Mouse (Mus musculus) T-helper 17 cell (primary cell): ENCODE data around the gene Tagln.

Source experiments
- in situ Hi-C, 2 experiments: fragments of 300-600 bp; cut with MboI, MseI; formaldehyde crosslinking; loops; 1 replicate in 1 of 2; 2 replicates in 1 of 2; pipeline ENCODE4 v1.15.1; 2025; ENCODE audit warnings: high pct_unique_total_duplicates in 2 of 2

Tagln gene

DNA sequence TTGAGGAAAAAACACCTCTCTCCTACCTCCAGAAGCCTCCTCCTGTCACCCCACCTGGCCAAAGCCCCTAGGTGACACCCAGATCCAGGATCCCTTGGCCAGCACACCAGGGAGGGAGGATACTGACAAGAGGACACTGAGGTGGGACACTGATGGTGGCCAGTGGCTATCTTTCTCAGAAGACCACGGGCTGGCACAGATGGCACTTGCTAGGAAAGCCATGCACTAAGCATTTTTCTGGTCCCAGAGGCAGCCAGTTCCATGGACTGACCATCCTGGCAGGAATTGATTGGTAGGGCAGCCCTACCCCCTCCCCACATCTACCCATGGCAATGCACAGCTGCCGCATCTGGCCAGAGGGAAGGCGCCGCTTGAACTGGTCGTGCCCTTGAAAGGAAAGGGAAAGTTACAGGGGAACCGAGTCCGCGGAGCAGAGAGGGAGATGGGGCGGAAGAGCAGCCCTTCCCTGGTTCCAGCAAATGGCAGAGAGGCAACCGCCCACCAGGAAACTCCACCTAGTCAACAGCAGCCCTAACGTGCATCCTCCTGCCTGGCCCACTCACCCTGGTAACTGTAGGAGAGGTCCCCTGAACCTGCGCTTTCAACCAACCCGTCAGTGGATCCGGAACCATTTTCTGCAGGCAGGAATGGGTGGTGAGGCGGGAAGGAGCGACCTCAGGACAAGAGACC lies 10.5 kb upstream of the Tagln start:
- in situ Hi-C loops, result loop anchor here in 1 of 2 experiments (5.0 kb wide), 1 partner anchor 964 kb away; the partner anchor contains the start of genes Cd3d and Cd3g

DNA sequence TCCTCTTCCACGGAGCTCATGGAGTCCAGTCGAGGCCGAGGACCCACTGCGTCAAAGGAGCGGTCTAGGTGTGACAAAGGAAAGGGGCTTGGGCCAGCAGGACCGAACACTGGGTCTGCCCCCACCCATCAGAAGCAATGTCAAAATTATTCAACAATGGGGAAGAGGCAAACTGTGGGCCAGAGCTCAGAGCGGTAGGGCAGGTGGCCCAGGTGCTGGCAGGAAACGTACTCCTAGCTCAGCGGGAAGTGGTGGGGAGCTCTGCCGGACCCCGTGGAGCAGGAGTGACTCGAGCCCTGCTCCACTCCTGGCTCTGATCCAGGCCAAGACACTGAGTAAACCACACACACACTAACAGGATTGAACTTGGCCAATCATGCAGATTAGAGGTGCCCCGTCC lies 9.9 kb upstream of the Tagln start:
- in situ Hi-C loops, result loop anchor here in 1 of 2 experiments (5.0 kb wide), 1 partner anchor 963 kb away; the partner anchor contains the start of genes Cd3d and Cd3g

DNA sequence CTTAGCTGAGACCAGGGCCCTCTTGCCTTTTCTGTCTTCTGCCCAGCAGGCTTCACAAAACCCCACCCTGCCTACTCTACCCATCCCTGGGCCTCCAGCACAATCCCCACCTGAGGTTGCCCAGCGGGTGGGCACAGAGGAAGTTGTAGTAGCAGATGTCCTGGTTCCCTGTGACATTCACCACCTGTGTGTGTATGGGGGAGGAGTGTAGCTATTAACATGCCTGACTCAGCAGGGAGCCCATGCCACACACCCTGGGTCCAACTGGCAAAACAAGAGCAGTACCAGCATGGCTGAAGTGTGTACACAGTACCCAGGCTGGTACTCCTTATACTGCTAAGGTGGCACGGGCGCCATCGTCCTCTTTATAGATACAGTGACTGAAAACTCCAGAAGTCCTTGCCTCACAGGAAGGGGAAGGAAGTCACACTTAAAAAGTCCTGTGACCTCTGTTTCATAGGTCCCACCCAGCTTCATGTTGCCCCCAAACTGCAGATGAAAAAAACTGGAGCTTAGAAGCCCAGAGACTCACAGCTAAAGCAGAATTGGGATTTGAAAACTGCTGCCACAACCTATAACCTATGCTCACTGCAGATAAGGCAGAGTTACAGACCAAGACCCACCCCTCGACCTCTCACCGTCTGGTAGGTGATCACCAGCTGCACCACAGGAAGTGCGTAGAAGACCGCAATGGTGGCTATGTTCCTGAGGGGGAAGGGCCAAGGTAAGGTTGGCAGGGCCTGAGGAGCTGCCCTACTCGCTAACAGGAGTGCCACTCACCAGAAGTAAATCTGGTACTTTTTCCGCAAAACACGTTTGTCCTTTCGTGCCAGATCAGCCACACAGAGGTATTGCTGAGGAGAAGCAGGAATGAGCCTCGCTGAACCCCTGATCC lies 8.9 kb upstream of the Tagln start:
- in situ Hi-C loops, result loop anchor here in 1 of 2 experiments (5.0 kb wide), 1 partner anchor 962 kb away; the partner anchor contains the start of genes Cd3d and Cd3g

DNA sequence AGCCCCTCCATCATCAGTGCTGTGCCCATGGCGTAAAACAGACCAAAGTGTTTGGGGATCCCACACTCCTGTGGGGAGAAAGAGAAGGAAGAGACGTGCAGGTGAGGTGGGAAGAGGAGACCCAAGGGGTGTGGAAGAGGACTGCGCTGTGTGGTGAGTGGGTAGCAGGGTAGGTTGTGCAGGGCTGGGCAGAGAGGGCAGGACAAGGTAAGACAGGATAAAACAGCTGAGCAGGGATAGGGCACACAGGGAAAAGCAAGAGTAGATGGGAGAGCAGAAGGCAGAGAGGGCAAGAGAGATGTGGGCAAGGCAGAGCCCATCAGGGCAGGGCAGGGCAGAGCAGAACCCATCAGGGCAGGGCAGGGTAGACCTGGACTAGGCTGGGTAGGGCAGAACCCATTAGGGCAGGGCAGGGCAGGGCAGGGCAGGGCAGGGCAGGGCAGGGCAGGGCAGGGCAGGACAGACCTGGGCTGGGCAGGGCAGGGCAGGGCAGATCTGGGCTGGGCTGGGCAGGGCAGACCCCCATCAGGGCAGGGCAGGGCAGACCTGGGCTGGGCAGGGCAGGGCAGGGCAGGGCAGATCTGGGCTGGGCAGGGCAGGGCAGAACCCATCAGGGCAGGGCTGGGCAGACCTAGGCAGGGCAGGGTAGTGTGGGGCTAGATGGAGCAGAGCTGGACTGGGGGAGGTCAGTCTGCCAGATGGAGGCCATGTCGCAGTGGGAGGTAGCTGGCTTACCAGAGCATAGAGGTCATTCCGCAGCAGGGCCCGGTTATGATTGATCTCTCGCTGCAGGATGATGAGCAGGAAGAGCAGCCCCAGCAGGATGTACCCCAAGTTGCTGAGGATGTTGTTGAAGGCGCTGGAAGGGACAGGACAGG lies 8.0 kb upstream of the Tagln start:
- in situ Hi-C loops, result no loop called here

DNA sequence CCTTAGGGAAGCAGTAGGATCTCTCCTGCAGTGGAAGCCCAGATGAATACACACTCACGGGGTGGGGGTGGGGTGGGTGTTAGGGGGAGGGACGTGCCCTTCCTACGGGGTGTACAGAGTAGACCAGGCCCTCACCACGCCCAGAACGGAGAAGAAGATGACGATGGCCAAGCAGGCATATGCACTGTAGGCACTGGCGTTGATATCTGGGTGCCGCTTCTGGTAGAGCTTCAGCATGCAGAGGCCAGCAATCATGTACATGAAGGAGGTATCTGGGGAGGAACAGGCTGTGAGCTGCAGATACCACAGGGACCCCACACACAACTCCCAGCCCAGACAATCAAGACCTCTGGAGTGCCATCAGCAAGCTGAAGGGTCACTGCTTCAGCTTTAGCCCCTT lies 7.1 kb upstream of the Tagln start:
- in situ Hi-C loops, result no loop called here

DNA sequence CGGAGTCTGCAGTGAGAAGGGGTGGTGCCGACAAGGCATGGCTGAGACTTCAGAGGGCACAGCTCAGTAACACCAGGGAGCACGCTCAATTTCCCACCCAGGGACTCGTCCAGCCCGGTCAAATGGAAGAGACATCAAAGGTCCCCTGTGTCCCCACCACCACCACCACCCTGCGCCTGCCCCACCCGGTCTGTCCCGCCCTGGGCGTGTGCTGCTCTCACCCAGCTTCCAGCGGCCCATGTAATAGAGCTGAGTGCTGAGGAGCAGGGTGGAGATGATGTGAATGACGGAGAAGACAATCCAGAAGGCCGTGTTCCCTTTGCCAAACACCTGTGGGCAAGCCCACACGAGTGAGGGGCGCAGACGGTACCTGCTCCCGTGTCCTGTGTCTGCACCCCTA lies 6.6 kb upstream of the Tagln start:
- in situ Hi-C loops, result no loop called here

DNA sequence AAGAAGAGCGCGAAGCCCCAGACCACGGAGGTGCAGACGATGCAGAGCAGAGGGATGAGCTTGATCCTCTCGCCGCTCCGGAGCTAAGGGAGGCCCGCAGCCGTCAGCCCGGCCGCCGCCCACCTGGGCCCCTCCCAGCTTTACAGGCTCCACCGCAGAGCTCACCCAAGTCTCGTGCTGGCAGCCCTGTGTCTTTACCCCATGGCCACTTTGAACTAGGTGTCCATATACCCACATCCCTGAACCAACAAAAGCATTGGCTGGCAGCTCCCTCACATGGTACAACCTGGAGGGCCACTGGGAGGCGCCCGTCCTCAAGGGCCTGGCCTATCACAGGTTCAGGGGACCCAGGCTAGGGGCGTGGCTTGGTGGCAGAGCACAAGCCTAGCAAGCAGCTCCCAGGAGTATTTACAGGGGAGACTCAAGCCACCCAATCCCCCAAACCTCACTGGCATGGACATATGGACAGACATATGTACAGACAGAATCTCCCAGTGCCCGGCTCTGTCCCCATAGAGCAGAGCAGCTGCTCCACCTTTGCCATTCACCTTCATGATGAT lies 5.6 kb upstream of the Tagln start:
- in situ Hi-C loops, result no loop called here

DNA sequence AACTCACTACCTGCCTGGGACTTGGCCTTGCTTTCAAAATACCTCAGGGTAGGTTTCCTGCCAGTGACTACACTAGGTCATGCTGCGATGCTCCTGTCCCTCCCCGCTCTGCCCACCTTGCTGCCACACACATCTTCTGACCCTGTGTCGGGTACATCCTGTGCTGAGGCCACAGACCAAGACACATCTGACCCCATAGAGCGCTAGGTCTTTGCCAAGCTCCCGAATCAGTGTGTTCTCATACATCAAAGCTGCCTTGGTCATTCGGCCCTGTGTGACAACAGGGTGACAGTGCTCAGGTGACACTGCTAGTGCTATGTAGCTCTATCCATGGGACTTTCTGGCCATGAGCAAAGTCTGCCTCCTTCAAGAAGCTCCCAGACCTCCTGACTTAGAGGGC lies 3.9 kb upstream of the Tagln start:
- in situ Hi-C loops, result no loop called here

DNA sequence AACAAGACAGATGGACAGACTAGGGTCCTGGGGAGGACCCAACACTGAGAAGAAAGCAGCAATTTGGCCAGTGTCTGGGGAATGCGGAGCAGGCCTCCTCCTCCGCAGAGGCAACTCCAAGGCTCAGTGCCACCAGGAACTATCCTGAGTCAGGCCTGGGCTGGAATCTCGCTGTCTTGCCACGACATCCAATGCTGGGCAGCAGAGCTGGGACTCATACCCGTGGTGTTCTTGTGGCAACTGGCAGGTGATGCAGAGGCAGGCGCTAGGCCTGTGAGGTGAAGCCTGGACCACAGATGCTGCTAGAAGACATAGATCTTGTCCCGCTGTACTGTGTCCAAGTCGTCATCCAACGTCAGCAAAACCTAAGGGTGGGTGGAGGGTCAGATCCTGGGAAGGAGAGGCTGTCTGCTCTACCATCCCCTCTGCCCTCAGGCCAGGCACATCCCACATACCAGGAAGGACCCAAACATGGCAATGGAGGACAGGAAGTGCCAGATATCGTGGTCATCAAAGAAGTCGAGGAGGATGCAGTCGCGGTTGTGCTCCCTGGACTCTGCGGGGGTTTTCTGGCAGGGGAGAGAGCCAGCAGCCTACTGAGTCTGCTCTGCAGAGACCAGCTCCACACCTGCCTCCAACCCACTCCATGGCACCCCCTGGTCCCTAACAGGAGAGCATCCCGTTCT lies 3.2 kb upstream of the Tagln start:
- in situ Hi-C loops, result no loop called here

DNA sequence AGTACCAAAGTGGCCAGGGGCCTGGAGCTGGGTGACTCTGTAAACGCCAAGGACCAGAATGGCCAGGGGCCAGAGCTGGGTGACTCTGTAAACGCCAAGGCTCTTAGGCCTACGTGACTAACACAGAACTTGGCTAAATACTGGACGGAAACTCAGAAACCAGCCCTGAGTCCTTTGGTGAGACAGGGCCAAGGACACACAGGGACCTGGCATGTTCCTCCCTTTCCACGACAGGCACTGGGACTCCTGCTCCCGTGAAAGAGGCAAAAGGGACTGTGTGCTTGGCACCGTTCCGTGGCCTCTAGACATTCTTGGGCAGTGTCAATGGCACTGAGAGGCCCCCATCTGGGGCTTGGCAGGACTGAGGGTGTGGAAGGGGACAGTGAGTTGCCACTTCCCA lies 2.2 kb upstream of the Tagln start:
- in situ Hi-C loops, result no loop called here

DNA sequence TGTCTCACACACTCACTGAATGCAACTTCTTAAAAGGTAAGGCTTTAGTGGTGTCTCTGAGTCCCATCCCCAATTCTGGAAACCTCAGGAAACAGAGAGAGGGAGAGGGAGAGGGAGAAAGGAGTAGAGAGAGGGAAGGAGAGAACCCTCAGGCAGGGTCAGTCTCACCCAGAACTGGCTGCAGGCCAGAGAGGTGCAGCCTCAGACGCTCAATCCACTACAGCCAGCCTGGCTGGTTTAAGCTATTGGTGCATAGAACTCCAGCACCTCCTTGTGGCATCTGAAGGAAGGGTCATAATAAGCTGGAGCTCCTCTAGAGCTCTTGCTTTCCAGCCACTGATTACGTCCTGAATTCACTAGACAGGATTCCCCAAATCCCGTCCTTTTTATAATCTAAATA lies 1.0 kb upstream of the Tagln start:
- in situ Hi-C loops, result no loop called here

DNA sequence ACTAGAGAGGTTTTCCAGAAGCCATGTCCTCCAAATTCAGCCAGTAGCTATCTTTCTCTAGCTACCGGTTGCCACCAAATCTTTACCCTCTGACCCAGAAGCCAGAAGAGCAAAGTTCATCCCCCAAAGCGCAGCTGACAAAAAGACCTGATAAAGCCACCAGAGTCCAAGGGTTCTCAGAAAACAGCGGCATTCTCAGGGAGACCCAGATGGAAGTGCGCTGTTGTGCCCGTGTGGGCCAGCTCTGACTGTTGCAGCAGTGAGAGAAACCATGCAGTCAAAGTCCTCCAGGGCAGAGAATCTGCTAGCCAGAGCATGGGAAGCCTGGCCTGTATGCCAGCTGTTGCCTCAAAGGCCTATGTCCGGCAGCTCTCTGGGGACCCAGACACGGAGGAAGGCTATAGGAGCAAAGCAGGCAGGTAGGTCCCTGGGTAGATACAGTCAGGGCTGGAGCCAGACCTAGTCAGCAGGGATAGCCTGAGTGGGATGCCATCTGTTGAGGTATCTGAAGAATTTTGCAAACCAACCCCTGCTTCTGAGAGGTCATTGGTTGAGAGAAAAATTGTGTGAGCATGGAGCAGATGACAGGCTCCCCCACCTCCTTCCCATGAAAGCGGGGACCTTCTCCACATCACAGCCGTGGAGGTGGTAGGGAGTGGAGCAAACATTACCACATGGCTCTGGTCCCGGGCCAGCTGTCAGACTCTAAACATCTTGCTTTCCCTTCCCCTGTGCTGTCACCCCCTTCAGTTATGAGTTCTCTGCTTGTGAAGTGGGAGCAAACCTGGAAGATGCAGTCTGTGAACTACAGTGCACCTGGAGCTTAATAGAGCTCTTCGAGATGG lies 3.1 kb downstream of the Tagln start:
- in situ Hi-C loops, result no loop called here

DNA sequence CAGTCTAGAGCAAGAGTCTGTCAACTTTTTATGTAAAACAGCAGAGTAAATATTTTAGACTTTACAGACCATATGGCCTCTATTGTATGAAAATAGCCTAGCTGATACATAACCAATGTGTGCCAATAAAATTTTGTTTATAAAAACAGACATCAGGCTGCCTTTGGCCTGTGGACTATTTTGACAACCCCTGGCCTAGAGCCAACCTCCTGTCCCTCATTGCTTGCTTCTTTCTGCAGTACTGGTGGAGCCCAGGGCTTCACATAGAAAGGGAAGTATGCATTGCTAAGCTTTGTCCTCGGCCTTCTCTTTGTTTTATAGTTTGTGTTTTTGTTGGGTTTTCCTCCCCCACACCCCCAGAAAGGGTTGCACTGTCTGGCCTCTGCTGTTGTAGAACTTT lies 3.9 kb downstream of the Tagln start:
- in situ Hi-C loops, result no loop called here

DNA sequence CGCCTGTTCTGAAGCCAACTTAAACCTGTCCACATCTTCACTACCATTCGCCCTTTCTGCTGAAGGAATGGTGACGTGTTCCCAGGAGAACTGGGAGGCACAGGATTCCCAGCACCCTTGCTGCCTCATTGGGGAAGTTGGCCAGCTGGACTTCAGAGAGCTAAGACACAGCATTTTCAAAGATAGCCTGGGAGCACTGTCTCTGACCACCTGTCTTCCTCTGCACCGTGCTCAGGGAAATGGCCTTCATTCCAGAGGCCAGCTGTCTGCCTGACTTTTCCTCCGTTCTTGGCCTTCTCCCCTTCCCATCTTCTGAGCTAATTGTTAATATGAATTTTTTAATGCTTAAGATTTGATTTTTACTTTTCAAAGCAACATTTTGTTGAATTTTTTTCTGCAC lies 6.6 kb downstream of the Tagln start:
- in situ Hi-C loops, result no loop called here

DNA sequence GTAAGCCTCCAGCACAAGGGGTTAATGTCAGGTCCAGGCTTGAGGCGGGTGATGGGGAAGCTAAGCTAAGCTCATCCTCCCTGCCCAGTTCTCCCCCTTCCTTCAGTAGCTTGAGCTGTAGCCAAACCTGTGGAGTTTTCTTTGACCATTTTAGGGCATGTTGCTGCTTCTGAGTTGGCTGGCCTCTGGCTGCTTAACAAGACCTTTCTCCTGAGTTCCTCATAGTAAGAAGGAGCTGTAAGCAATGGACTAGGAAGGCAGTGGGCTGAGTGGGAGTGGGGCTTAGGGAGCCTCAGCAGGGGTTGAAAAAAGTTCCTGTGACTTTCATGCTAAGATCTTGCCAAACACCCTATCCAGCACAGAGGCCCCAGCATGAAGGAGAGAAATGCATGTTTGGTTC lies 16.0 kb downstream of the Tagln start:
- in situ Hi-C loops, result no loop called here

DNA sequence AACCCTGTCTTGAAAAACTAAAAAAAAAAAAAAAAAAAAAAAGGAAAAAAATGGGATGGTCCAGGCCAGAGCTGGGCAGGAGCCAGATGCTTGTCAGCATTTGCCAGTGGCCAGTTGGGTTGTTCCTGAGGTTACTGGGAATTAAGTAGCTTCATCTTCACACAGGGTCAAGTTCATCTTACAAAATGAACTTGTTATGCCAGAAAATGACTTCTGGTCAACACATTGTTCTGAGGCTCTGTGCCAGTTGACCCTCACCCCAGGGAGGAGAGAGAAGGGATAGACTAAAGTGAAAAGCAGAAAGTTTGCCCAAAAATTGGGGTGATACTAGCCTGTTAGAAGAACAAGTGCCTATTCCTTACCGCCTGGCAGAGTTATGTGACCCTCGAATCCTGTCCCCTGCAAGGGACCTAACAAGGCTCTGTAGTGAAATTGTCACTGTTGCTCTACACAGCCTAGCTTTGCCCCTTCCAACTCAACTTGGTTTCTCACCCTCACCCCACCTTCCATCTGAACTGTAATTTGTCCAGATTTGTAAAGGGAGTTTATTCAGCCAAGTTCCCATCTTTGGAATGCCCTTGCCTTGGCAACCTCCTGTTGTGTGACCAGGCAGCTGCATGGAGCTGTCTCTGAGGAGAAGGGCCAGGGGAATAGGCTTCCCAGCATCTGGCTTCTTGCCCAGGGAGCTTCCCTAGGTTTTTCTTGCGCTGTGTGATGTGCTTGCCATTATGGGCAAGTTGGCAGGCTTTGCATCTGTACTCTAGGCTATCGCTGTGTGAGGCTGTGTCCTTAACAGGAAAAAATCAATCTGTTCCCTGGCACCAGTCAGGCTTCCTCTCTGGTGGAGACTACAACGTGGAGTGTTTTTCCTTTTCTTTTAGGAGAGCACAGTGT lies 18.6 kb downstream of the Tagln start:
- in situ Hi-C loops, result no loop called here

DNA sequence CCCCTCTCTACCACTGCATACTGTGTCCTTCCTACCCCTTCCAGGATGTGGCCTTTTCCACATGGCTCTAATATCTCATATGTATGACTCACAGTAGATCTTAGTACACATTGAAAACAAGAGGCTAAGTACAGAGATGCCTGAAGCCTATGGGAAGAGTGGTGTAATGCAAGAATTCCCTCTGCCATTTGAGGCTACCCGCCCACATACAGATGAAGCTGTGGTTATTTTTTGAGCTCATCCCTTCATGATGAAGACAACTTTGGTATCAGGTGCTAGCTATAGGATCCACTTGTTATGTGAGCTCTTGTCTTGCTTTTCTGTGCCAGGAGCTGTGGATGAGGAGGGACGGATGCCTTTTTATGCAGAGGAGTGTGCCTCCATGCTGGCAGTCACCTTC lies 20.2 kb downstream of the Tagln start:
- in situ Hi-C loops, result no loop called here

DNA sequence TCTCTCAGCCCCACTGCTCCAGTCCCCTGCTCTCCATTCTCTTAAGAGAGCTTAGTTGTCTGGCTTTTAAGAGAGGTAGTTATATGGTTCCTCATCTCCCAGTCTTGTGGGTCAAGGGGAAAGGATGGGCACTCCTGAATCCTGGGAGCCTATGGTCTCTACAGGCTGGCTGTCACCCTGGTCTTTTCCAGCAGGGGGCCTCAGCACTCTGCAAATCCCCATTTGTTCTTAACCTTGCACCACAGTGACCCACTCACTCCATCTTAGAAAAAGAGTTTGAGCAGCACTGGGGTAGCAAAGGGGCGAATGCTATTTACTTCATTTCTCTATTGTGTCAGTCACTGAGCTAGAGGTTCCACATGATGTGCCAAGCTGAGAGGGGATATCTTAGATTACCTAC lies 24.2 kb downstream of the Tagln start:
- in situ Hi-C loops, result no loop called here

DNA sequence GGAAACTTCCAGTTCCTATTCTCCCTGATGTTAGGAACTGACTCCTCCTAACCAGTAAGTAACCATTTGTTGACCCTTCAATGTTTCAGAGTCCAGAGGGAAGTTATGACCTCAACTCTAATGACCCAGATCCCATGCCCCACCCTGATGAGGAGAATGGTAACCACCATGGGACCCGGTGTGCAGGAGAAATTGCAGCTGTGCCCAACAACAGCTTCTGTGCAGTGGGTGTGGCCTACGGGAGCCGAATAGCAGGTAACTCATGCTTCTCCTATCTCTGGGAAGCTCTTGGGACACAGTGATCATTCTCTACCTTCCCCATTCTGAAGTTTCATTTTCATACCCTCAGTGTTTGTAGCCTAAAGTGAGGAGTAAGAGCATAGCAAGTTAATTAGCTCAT lies 24.9 kb downstream of the Tagln start:
- in situ Hi-C loops, result no loop called here
